Mouse (Mus musculus): ENCODE results near the gene Baiap2l1. TPM values are rescaled to one million over a fixed set of nuclear protein-coding genes. Genes with fewer than 3 reads are reported as not detected.

The Baiap2l1 gene
- polyA plus RNA-seq, 1 experiment from 2014 or later, result 6.9 TPM

DNA sequence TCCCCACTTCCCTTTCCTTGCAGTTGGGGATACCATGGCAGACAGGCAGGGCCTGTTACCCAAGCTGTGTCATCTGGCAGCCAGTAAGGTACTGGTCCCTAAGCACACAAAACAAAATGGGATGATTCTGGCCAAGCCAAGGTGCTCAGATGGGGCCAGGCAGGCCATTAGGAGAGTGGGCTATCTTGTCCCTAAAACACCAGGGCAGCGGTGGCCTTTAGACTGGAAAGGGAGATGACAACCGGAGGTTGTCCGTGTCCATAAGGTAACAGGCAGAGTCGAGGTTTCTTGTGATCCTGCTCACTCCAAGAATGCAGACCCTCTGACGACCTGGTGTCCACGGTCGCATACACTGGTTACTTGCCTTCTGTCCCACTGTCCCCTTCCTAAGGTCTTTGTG lies 88.0 kb downstream of the Baiap2l1 start:
- WGBS (ENCODE audit: insufficient replicate concordance), result 75% methylated on average over 7 of the region's 7 CpGs
- Histone ChIP-seq H3K27ac (replicated peaks) (no peak overlapping the region), H3K4me3 (replicated peaks) (no peak overlapping the region), H3K9me3 (replicated peaks) (no peaks in the 10 kb centered on the region), H3K9ac (no peak overlapping the region), H3K27me3 (no peaks in the 10 kb centered on the region), H3K4me2 (no peak overlapping the region), H3K36me3 (replicated peaks) (peaks cover 13% of the 10 kb centered on the region), H3K4me1 (replicated peaks) (peaks cover 14% of the 10 kb centered on the region)
- no peak for ATAC-seq (ENCODE audit: insufficient read depth)

DNA sequence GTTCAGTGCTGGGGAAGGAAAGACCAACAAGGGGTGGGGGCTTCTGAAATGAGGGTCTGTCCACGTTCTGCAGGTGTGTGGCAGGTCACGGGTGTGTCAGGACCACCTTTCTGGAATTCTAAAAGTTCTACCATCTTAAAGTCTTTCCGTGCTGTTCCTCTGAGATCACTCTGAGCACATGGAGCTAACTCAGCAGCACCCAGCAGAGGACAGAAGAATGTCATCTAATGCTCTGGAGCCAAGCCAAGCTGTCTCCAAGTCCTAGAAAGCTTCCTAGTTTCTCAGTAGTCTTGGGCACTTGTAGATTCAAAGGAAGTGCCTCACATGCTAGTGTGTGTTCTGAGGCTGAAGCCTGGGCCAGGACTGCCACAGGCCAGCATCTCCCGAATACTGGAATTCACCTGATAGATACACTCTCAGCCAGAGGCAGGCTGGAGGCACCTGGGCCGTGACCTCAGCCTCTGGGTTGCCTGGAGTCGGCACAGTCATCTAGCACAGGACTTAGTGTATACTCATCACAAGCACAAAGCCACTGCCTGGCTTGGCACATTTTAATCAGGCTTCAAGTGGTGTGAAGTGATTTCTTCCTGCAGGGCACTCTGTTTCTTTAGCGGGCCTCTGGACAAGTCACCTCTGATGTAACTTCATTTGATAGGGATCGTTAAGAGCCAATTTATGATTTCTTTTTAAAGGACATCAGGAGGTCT lies 90.2 kb downstream of the Baiap2l1 start:
- Histone ChIP-seq H3K27me3 (no peaks in the 10 kb centered on the region), H3K9ac (no peak overlapping the region), H3K36me3 (replicated peaks) (peaks cover 23% of the 10 kb centered on the region), H3K27ac (replicated peaks) (no peak overlapping the region), H3K4me2 (no peak overlapping the region), H3K4me3 (replicated peaks) (no peak overlapping the region), H3K4me1 (replicated peaks) (peaks cover 14% of the 10 kb centered on the region), H3K9me3 (replicated peaks) (no peaks in the 10 kb centered on the region)
- WGBS (ENCODE audit: insufficient replicate concordance), result 65% methylated on average over 8 of the region's 8 CpGs
- no peak for ATAC-seq (ENCODE audit: insufficient read depth)

DNA sequence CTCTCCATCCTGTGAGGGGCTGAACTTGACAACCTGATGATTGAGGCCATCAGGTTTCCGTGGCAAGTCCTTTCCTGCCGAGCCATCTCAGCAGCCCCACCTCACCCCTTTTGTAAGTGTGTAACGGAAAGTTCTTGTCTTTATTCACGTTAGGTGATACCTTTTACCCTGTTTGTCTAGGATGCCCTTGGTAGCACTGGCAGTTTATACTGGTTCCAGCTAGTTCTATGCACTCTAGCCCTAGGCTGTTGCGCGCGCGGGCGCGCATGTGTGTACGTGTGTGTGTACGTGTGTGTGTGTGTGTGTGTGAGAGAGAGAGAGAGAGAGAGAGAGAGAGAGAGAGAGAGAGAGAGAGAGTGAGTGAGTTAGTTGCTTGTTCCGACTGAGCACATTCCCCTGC lies 94.4 kb downstream of the Baiap2l1 start:
- Histone ChIP-seq H3K4me1 (replicated peaks) (peaks cover 7% of the 10 kb centered on the region; the same call in 1 of the 2 replicates), H3K36me3 (replicated peaks) (peaks cover 23% of the 10 kb centered on the region), H3K4me3 (replicated peaks) (no peak overlapping the region), H3K4me2 (no peak overlapping the region), H3K27ac (replicated peaks) (no peak overlapping the region), H3K9me3 (replicated peaks) (no peaks in the 10 kb centered on the region), H3K27me3 (no peaks in the 10 kb centered on the region), H3K9ac (no peak overlapping the region)
- ATAC-seq (ENCODE audit: insufficient read depth), result no peak
- 78% methylated on average over 13 of the region's 13 CpGs for WGBS (ENCODE audit: insufficient replicate concordance)

DNA sequence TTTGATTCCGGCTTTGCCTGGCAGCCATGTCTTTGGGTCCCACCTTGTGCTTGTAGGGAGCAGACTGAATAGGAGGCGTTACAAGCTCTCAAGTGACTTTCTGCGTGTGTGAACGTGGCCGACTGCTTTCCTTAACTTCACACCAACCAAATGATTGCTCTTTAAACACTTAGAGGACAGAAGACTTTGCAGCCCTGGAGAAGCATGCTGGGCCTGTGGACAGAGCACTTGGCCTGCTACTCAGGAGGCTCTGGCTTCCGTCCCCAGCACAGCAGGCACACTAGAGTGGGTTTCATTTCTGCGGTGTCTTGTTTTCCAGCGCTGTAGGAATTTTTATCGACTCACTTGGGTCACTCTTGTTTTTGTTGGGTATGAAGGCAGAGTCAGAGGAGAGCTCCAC lies 94.8 kb downstream of the Baiap2l1 start:
- H3K9ac ChIP-seq, result no peak overlapping the region
- H3K4me2 ChIP-seq, result no peak overlapping the region
- 75% methylated on average over 9 of the region's 9 CpGs for WGBS (ENCODE audit: insufficient replicate concordance)
- H3K4me3 ChIP-seq (replicated peaks), result no peak overlapping the region
- H3K9me3 ChIP-seq (replicated peaks), result no peaks in the 10 kb centered on the region
- no peak for ATAC-seq (ENCODE audit: insufficient read depth)
- H3K27me3 ChIP-seq, result no peaks in the 10 kb centered on the region
- peaks cover 12% of the 10 kb centered on the region for H3K4me1 ChIP-seq (replicated peaks)
- peaks cover 23% of the 10 kb centered on the region for H3K36me3 ChIP-seq (replicated peaks)
- H3K27ac ChIP-seq (replicated peaks), result no peak overlapping the region

- peaks cover 24% of the 10 kb centered on the region for H3K4me1 ChIP-seq (replicated peaks)
- no peak overlapping the region for H3K4me2 ChIP-seq
- no peak overlapping the region for H3K4me3 ChIP-seq (replicated peaks)
- H3K9ac ChIP-seq, result no peak overlapping the region
- 77% methylated on average over 5 of the region's 5 CpGs for WGBS (ENCODE audit: insufficient replicate concordance)
- H3K27ac ChIP-seq (replicated peaks), result no peak overlapping the region
- peaks cover 20% of the 10 kb centered on the region for H3K36me3 ChIP-seq (replicated peaks)
- no peaks in the 10 kb centered on the region for H3K27me3 ChIP-seq
- no peak for ATAC-seq (ENCODE audit: insufficient read depth)
- no peaks in the 10 kb centered on the region for H3K9me3 ChIP-seq (replicated peaks)
These were observed 96.1 kb downstream of the Baiap2l1 start for GRCm38 (mm10) chr5:144261829-144262228.

GRCm38 (mm10) chr5:144261309-144261708 lies 96.6 kb downstream of the Baiap2l1 start:
- Histone ChIP-seq H3K9ac (no peak overlapping the region), H3K27ac (replicated peaks) (no peak overlapping the region), H3K9me3 (replicated peaks) (no peaks in the 10 kb centered on the region), H3K4me1 (replicated peaks) (peaks cover 29% of the 10 kb centered on the region), H3K27me3 (no peaks in the 10 kb centered on the region), H3K36me3 (replicated peaks) (peaks cover 16% of the 10 kb centered on the region), H3K4me2 (no peak overlapping the region), H3K4me3 (replicated peaks) (no peak overlapping the region)
- no peak for ATAC-seq (ENCODE audit: insufficient read depth)
- 72% methylated on average over 9 of the region's 9 CpGs for WGBS (ENCODE audit: insufficient replicate concordance)

GRCm38 (mm10) chr5:144260464-144260863 lies 97.4 kb downstream of the Baiap2l1 start:
- no peak overlapping the region for H3K9ac ChIP-seq
- 73% methylated on average over 8 of the region's 8 CpGs for WGBS (ENCODE audit: insufficient replicate concordance)
- peaks cover 8% of the 10 kb centered on the region; the same call in 1 of the 2 replicates for H3K27me3 ChIP-seq
- peaks cover 11% of the 10 kb centered on the region for H3K36me3 ChIP-seq (replicated peaks)
- no peak overlapping the region for H3K27ac ChIP-seq (replicated peaks)
- no peak for ATAC-seq (ENCODE audit: insufficient read depth)
- H3K9me3 ChIP-seq (replicated peaks), result no peaks in the 10 kb centered on the region
- peaks cover 38% of the 10 kb centered on the region for H3K4me1 ChIP-seq (replicated peaks)
- no peak overlapping the region for H3K4me3 ChIP-seq (replicated peaks)
- H3K4me2 ChIP-seq, result no peak overlapping the region

DNA sequence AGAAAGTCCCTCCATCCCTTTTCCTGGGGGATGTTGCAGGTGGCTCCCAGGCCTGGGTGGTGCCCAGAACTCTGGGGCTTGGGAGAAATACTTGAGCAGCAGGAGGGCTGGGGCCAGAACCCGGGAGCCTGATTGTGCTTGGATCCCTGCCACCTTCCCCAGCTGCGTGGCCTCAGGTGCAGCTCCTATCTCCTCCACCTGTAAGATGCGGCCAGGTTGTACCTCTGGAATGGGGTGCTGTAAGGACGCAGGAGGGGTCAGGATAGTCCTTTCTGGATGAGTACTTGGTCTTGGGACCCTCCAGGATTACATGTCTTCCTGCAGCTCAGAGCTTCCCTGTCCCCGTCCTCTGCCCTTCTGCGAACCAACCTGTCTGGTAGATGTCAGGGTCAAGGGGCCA lies 98.7 kb downstream of the Baiap2l1 start:
- WGBS (ENCODE audit: insufficient replicate concordance), result 72% methylated on average over 6 of the region's 6 CpGs
- Histone ChIP-seq H3K4me3 (replicated peaks) (no peak overlapping the region), H3K36me3 (replicated peaks) (0 out of 2 replicates have a peak, but pooled peaks cover 4% of the 10 kb centered on the region), H3K4me1 (replicated peaks) (peaks cover 48% of the 10 kb centered on the region), H3K9ac (no peak overlapping the region), H3K9me3 (replicated peaks) (no peaks in the 10 kb centered on the region), H3K27me3 (peaks cover 8% of the 10 kb centered on the region; the same call in 1 of the 2 replicates), H3K27ac (replicated peaks) (no peak overlapping the region), H3K4me2 (no peak overlapping the region)
- no peak for ATAC-seq (ENCODE audit: insufficient read depth)

DNA sequence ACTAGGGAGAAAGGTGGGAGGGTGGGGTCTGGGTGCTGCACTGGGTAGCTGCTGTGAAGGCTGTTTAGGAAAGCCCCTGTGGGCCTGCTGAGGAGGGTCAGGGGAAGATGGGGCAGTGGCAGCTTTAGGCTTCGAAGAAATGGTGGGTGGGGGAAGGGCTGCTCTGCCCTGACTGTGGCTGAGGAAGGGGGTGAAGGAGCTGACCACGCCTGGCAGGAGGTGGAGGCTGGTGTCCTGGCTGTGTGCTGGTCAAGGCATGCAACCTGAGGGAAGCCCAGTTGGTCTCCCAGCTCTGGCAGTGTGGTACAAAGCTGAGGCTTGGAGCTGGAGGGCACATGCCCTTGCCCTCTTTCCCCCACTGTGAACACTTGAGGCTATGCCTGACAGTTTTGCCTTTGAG lies 99.2 kb downstream of the Baiap2l1 start:
- H3K9me3 ChIP-seq (replicated peaks), result no peaks in the 10 kb centered on the region
- 0 out of 2 replicates have a peak, but pooled peaks cover 4% of the 10 kb centered on the region for H3K36me3 ChIP-seq (replicated peaks)
- no peak overlapping the region for H3K9ac ChIP-seq
- no peak overlapping the region for H3K4me2 ChIP-seq
- H3K4me1 ChIP-seq (replicated peaks), result peaks cover 52% of the 10 kb centered on the region
- peaks cover 8% of the 10 kb centered on the region; the same call in 1 of the 2 replicates for H3K27me3 ChIP-seq
- no peak overlapping the region for H3K27ac ChIP-seq (replicated peaks)
- WGBS (ENCODE audit: insufficient replicate concordance), result 47% methylated on average over 2 of the region's 2 CpGs
- no peak overlapping the region for H3K4me3 ChIP-seq (replicated peaks)
- no peak for ATAC-seq (ENCODE audit: insufficient read depth)

- Histone ChIP-seq H3K4me3 (replicated peaks) (no peak overlapping the region), H3K4me2 (0 out of 2 replicates have a peak overlapping the region, but pooled peaks have one; percentile 3), H3K27me3 (peaks cover 8% of the 10 kb centered on the region; the same call in 1 of the 2 replicates), H3K4me1 (replicated peaks) (peaks cover 52% of the 10 kb centered on the region), H3K27ac (replicated peaks) (no peak overlapping the region), H3K36me3 (replicated peaks) (0 out of 2 replicates have a peak, but pooled peaks cover 2% of the 10 kb centered on the region), H3K9ac (no peak overlapping the region), H3K9me3 (replicated peaks) (no peaks in the 10 kb centered on the region)
- WGBS (ENCODE audit: insufficient replicate concordance), result 71% methylated on average over 14 of the region's 14 CpGs
- ATAC-seq (ENCODE audit: insufficient read depth), result no peak
These were observed 99.7 kb downstream of the Baiap2l1 start for GRCm38 (mm10) chr5:144258131-144258611.

DNA sequence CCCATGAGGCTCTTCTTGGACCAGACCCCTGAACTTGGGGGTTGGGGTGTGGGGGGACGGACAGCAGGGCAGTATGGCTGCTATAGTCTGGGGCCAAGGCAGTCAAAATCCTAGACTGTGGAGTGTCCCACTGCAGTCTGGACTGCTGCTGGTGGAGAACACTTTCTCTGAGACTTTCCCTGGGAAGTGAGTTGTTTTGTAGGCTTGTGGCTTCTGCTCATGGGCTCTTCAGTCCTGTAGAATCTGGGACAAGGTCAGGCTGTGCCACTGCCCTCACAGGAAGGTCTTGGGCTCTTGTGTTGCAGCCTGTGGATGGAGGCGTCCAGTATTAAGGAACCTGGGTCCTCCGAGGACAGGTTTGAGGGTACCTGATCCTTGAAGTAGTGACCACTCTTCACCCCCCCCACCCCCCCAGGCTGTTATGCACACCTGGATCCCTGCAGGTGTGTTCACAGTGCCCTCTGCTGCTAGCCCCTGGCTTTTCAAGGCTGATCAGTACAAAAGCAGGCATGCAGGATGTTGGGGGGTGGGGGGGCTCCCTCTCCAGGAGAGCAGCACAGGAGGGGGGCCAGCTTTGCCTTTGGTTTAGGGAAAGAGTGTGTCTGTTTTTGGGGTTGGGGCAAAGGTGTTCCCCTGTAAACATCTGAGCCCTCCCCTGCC lies 100.3 kb downstream of the Baiap2l1 start:
- H3K9me3 ChIP-seq (replicated peaks), result no peaks in the 10 kb centered on the region
- H3K27ac ChIP-seq (replicated peaks), result no peak overlapping the region
- peaks cover 8% of the 10 kb centered on the region; the same call in 1 of the 2 replicates for H3K27me3 ChIP-seq
- no peak for ATAC-seq (ENCODE audit: insufficient read depth)
- no peaks in the 10 kb centered on the region for H3K36me3 ChIP-seq (replicated peaks)
- WGBS (ENCODE audit: insufficient replicate concordance), result 75% methylated on average over 3 of the region's 3 CpGs
- peak overlapping the region; percentile 100; the same call in 1 of the 2 replicates for H3K4me2 ChIP-seq
- H3K4me1 ChIP-seq (replicated peaks), result peaks cover 52% of the 10 kb centered on the region
- no peak overlapping the region for H3K4me3 ChIP-seq (replicated peaks)
- H3K9ac ChIP-seq, result no peak overlapping the region
